Mouse (Mus musculus): ENCODE measurements around the gene Rpap1. TPM values are rescaled to one million over a fixed set of nuclear protein-coding genes. Genes with fewer than 3 reads are reported as not detected.

The Rpap1 gene
- polyA plus RNA-seq, 1 experiment from 2014 or later, result 17.5 TPM

DNA sequence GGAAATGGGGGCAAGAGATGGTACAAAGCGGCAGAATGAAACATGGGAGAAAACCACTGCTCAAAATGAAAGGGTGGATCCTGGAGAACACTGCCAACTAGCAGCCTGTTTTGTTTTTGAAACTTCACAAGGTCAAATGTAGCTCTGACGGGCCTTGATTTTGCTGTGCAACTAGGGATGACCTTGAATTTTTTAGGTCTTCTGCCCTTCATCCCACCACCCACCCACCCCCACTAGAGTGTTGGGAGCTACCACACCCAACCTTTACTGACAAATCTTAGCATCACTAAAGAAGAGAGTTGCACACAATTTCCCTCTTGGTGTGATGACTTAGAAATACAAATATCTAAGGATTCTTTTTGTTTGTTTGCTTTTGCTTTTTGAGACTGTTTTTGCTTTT, 2.7 kb upstream of the Rpap1 start:
- DNase-seq (ENCODE audit: low spot score), result no peak
- no peak for ATAC-seq (replicated peaks; ENCODE audit: insufficient number of reproducible peaks, low FRiP score, low TSS enrichment, low read depth)
- WGBS, result 93% methylated on average over 2 of the region's 2 CpGs
- H3K4me2 ChIP-seq (ENCODE audit: low read depth, low read length), result no peak overlapping the region
- H3K36me3 ChIP-seq (replicated peaks; ENCODE audit: control insufficient read depth, insufficient read depth, low read depth, low read length), result no peaks in the 10 kb centered on the region
- H3K9ac ChIP-seq (replicated peaks; ENCODE audit: low read length), result no peak overlapping the region
- H3K27ac ChIP-seq (replicated peaks; ENCODE audit: low read depth, low read length), result no peak overlapping the region
- no peaks in the 10 kb centered on the region for H3K27me3 ChIP-seq (ENCODE audit: control insufficient read depth, insufficient read depth, low read length)
- no peaks in the 10 kb centered on the region for H3K4me1 ChIP-seq (ENCODE audit: control insufficient read depth, insufficient read depth, low read length)
- H3K4me3 ChIP-seq (ENCODE audit: low read depth, low read length), result no peak overlapping the region
- no peaks in the 10 kb centered on the region for H3K9me3 ChIP-seq (replicated peaks; ENCODE audit: control insufficient read depth, low read length)

DNA sequence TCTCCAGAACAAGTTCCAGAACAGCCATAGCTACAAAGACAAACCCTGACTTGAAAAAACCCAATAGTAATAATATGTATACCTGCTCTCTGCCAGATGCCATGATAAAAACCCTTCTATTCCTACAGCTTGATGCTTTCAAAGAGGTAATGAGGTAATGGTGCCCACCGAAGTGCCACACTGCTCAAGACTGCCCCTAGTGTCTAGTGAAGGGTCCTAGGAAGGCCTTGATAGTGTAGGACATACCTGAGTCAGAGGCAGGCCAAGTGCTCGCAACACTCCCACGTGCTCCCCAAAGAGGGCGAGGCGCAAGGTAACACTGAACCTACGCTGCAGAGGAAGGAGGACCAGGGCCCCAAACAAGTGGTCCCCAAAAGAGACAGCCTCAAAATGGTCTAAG, 20.1 kb downstream of the Rpap1 start:
- 93% methylated on average over 6 of the region's 6 CpGs for WGBS

DNA sequence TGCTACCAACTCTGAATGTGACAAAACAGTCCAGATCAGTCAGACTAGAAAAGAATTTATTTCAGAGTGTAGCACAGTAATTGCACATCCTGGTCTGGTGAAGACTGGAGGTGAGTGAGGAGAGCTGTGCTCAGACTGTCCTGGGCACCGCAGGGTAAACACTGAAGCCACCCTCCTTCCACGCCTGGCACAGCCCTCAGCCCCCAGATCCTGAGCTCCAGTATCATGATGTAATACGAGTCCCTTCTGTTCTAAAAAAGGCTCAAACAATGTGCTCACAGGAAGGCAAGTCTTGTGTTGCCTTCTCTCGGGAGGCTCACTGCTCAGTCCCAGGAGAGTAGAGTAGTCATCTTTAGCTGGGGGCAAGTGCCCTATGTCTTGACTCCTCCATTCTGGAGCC, 23.4 kb downstream of the Rpap1 start:
- H3K27me3 ChIP-seq (ENCODE audit: control insufficient read depth, insufficient read depth, low read length), result peaks cover 20% of the 10 kb centered on the region
- no peaks in the 10 kb centered on the region for H3K36me3 ChIP-seq (replicated peaks; ENCODE audit: control insufficient read depth, insufficient read depth, low read depth, low read length)
- DNase-seq (ENCODE audit: low spot score) (no peak), ATAC-seq (replicated peaks; ENCODE audit: insufficient number of reproducible peaks, low FRiP score, low TSS enrichment, low read depth) (no peak)
- no peak overlapping the region for H3K27ac ChIP-seq (replicated peaks; ENCODE audit: low read depth, low read length)
- no peak overlapping the region for H3K9ac ChIP-seq (replicated peaks; ENCODE audit: low read length)
- H3K4me2 ChIP-seq (ENCODE audit: low read depth, low read length), result no peak overlapping the region
- H3K4me3 ChIP-seq (ENCODE audit: low read depth, low read length), result no peak overlapping the region
- 75% methylated on average over 4 of the region's 4 CpGs for WGBS
- no peaks in the 10 kb centered on the region for H3K9me3 ChIP-seq (replicated peaks; ENCODE audit: control insufficient read depth, low read length)
- no peaks in the 10 kb centered on the region; the same call in 1 of the 2 replicates for H3K4me1 ChIP-seq (ENCODE audit: control insufficient read depth, insufficient read depth, low read length)

More for the DNA sequence above, 20.1 kb downstream of the Rpap1 start:
- peaks cover 9% of the 10 kb centered on the region for H3K36me3 ChIP-seq (replicated peaks; ENCODE audit: control insufficient read depth, insufficient read depth, low read depth, low read length)
- no peak overlapping the region for H3K27ac ChIP-seq (replicated peaks; ENCODE audit: low read depth, low read length)
- no peak overlapping the region for H3K9ac ChIP-seq (replicated peaks; ENCODE audit: low read length)
- H3K4me3 ChIP-seq (ENCODE audit: low read depth, low read length), result no peak overlapping the region
- H3K9me3 ChIP-seq (replicated peaks; ENCODE audit: control insufficient read depth, low read length), result no peaks in the 10 kb centered on the region
- H3K27me3 ChIP-seq (ENCODE audit: control insufficient read depth, insufficient read depth, low read length), result no peaks in the 10 kb centered on the region
- H3K4me1 ChIP-seq (ENCODE audit: control insufficient read depth, insufficient read depth, low read length), result no peaks in the 10 kb centered on the region
- no peak for ATAC-seq (replicated peaks; ENCODE audit: insufficient number of reproducible peaks, low FRiP score, low TSS enrichment, low read depth)
- no peak overlapping the region for H3K4me2 ChIP-seq (ENCODE audit: low read depth, low read length)
- DNase-seq (ENCODE audit: low spot score), result no peak

DNA sequence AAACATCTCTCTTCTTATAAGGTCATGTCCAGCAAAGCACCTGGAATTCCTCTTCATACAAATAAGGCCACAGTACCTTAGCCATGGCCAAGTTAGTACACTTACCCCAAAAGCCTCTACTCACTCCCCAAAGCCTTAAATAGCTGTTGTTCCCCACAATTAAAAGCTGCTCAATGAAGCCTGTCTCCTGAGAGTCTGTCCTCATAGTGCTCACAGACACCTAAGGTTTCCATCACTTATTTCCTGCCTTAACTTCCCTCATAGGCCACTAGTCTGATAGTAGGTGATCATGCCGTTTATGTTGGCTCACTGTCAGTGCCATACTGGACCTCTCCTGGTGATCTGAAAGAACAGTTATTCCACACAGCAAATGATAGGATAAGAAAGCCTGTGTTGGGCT, 25.1 kb downstream of the Rpap1 start:
- H3K9ac ChIP-seq (replicated peaks; ENCODE audit: low read length), result no peak overlapping the region
- H3K4me2 ChIP-seq (ENCODE audit: low read depth, low read length), result no peak overlapping the region
- DNase-seq (ENCODE audit: low spot score) (no peak), ATAC-seq (replicated peaks; ENCODE audit: insufficient number of reproducible peaks, low FRiP score, low TSS enrichment, low read depth) (no peak)
- H3K9me3 ChIP-seq (replicated peaks; ENCODE audit: control insufficient read depth, low read length), result no peaks in the 10 kb centered on the region
- peaks cover 4% of the 10 kb centered on the region for H3K4me1 ChIP-seq (ENCODE audit: control insufficient read depth, insufficient read depth, low read length)
- no peaks in the 10 kb centered on the region for H3K36me3 ChIP-seq (replicated peaks; ENCODE audit: control insufficient read depth, insufficient read depth, low read depth, low read length)
- peaks cover 36% of the 10 kb centered on the region for H3K27me3 ChIP-seq (ENCODE audit: control insufficient read depth, insufficient read depth, low read length)
- 67% methylated on average over 1 of the region's 1 CpGs for WGBS
- H3K4me3 ChIP-seq (ENCODE audit: low read depth, low read length), result no peak overlapping the region
- no peak overlapping the region for H3K27ac ChIP-seq (replicated peaks; ENCODE audit: low read depth, low read length)

DNA sequence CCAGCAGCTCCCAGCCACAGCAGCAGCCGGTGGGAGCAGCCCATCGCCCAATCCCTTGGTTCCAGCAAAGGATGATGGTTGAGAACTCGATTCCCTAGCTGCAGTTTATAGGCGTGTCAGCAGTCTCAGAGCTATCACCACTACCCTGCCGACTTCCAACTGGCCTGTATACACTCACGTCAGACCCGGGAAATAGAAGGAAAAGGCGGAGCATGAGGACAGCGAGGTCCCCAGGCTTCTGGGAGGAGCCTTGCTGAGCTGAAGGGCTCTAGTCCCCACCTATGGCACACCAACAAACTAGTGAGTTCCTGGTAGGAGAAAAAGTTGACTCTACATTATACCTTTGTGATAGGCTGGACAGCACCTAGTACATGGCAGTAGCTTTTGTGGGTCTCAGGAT, 27.1 kb downstream of the Rpap1 start, which contains the start of gene Ltk:
Gene Ltk, minus strand, starts transcription at position 181 of the 400 bp plus-strand sequence.
- Histone ChIP-seq H3K9me3 (replicated peaks; ENCODE audit: control insufficient read depth, low read length) (no peaks in the 10 kb centered on the region), H3K27ac (replicated peaks; ENCODE audit: low read depth, low read length) (no peak within 1 kb of the TSS), H3K4me1 (ENCODE audit: control insufficient read depth, insufficient read depth, low read length) (peaks cover 4% of the 10 kb centered on the region), H3K27me3 (ENCODE audit: control insufficient read depth, insufficient read depth, low read length) (peaks cover 43% of the 10 kb centered on the region), H3K9ac (replicated peaks; ENCODE audit: low read length) (no peak within 1 kb of the TSS), H3K36me3 (replicated peaks; ENCODE audit: control insufficient read depth, insufficient read depth, low read depth, low read length) (no peaks in the 10 kb centered on the region), H3K4me2 (ENCODE audit: low read depth, low read length) (no peak within 1 kb of the TSS), H3K4me3 (ENCODE audit: low read depth, low read length) (no peak within 1 kb of the TSS)
- no peak for DNase-seq (ENCODE audit: low spot score)
- WGBS, result 11% methylated on average over 9 of the region's 9 CpGs
- no peak for ATAC-seq (replicated peaks; ENCODE audit: insufficient number of reproducible peaks, low FRiP score, low TSS enrichment, low read depth)

DNA sequence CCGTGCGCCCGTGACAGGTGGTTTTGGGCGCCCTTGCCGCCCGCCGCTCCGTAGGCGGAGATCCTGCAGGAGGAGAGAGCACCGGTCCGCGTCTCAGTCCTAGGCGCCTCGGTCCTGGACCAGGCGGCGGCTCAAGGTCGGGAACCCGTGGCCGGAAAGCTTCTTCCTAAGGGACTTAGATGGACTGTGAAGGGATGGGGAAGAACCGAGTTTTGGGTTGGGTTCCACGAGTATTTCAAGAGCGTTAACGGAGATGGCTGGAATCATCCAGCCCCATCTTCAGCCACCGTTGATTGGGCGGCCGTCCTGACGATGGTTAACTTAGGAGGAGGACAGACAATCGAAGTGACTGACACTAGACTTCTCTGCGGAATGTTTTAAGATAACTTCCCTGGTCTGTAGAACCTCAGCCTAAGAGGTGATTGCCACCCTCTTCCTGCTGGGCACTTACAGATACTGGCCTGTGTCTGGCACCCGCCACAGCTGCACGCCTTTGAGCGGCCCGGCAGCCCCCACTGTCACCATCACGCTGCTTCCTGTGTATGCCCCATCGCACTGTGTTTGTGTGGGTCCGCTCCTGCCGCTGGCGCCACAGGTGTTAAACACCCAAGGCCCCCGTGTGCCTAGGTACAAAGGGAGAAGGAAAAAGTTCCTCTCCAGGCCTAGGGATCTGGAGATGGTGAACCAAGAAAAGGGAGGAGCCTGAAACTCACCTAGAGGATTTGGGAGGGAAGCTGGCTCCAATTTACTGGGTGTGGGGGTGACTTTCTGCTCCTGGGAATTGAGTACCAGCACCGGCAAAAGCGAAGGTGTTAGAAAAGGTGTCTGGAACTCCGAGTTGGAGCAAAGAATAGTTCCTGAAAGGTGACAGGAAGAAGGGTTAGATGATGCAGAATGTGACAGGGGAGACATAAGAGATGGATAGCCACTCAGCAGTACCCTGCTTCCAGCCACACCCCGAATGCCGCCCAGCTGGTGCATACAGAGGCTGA, 28.2 kb downstream of the Rpap1 start:
- peak; percentile 8 for DNase-seq (ENCODE audit: low spot score)

DNA sequence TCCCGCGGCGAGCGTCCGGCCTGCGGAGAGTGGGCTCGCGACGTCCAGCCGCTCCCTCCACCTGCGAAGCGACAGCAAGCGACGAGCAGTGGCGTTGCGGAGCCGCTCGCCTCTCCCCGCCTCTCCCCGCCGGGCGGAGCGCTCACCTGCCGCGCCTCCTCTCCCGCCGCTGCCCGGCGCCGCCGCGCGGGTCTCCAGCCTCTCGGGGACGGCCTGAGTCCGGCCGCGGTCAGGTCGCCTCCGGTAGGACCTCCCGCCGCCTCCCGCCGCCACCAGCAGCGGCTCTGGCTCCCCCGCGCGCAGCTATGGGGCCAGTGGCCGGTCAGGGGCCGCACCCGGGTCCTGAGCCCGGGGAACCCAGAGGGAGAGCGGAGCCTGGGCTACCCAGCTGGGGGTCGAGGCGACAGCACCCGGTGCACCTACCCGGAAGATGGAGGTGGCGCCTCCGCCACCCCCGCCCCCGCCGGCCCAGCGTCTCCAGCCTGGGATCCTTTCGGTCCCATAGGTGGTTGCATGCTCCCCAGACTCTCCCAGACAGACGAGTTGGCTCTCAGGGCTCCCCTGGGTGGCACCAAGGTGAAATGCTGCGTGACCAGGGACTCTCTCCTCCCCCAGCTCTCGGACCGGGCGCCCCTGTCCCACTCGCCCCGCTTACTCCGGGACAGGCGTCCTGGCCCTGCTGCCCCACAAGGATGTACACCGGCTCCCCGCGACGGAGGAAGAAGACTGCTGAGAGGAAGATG, 29.1 kb downstream of the Rpap1 start:
- Histone ChIP-seq H3K4me1 (ENCODE audit: control insufficient read depth, insufficient read depth, low read length) (peaks cover 4% of the 10 kb centered on the region), H3K4me2 (ENCODE audit: low read depth, low read length) (peak overlapping the region; percentile 97), H3K27me3 (ENCODE audit: control insufficient read depth, insufficient read depth, low read length) (peaks cover 47% of the 10 kb centered on the region), H3K4me3 (ENCODE audit: low read depth, low read length) (peak overlapping the region; percentile 51), H3K9me3 (replicated peaks; ENCODE audit: control insufficient read depth, low read length) (no peaks in the 10 kb centered on the region), H3K36me3 (replicated peaks; ENCODE audit: control insufficient read depth, insufficient read depth, low read depth, low read length) (no peaks in the 10 kb centered on the region), H3K27ac (replicated peaks; ENCODE audit: low read depth, low read length) (no peak overlapping the region), H3K9ac (replicated peaks; ENCODE audit: low read length) (peak overlapping the region; percentile 48)
- DNase-seq (ENCODE audit: low spot score), result peak; percentile 35
- WGBS, result under 1% methylated on average over 69 of the region's 77 CpGs
- 0 out of 2 replicates have a peak, but pooled peaks have one; percentile 54 for ATAC-seq (replicated peaks; ENCODE audit: insufficient number of reproducible peaks, low FRiP score, low TSS enrichment, low read depth)

More for the DNA sequence above, 28.2 kb downstream of the Rpap1 start:
- H3K27ac ChIP-seq (replicated peaks; ENCODE audit: low read depth, low read length), result no peak overlapping the region
- H3K4me3 ChIP-seq (ENCODE audit: low read depth, low read length), result peak overlapping the region; percentile 51
- peaks cover 47% of the 10 kb centered on the region for H3K27me3 ChIP-seq (ENCODE audit: control insufficient read depth, insufficient read depth, low read length)
- H3K9ac ChIP-seq (replicated peaks; ENCODE audit: low read length), result no peak overlapping the region
- H3K9me3 ChIP-seq (replicated peaks; ENCODE audit: control insufficient read depth, low read length), result no peaks in the 10 kb centered on the region
- no peaks in the 10 kb centered on the region for H3K36me3 ChIP-seq (replicated peaks; ENCODE audit: control insufficient read depth, insufficient read depth, low read depth, low read length)
- ATAC-seq (replicated peaks; ENCODE audit: insufficient number of reproducible peaks, low FRiP score, low TSS enrichment, low read depth), result no peak
- H3K4me2 ChIP-seq (ENCODE audit: low read depth, low read length), result peak overlapping the region; percentile 97
- H3K4me1 ChIP-seq (ENCODE audit: control insufficient read depth, insufficient read depth, low read length), result peaks cover 4% of the 10 kb centered on the region
- WGBS, result 5% methylated on average over 44 of the region's 44 CpGs
